Mouse (Mus musculus) bone marrow, adult 2 months (tissue): ENCODE measurements around the gene Plekha4.

ENCODE experiments used
- CTCF ChIP-seq: fragments of 200-500 bp; IDR thresholded peaks from 2 replicates; pipeline ENCODE4 v1.5.1; 2011; ENCODE audit warnings: low read length, control low read depth; ENCODE audit not compliant: control insufficient read depth, insufficient read depth
- POLR2A ChIP-seq: fragments of 200-500 bp; IDR thresholded peaks from 2 replicates; pipeline ENCODE4 v1.6.1; 2011; ENCODE audit warnings: low read depth, mild to moderate bottlenecking, control low read depth, low read length, borderline replicate concordance; ENCODE audit not compliant: control insufficient read depth

DNA sequence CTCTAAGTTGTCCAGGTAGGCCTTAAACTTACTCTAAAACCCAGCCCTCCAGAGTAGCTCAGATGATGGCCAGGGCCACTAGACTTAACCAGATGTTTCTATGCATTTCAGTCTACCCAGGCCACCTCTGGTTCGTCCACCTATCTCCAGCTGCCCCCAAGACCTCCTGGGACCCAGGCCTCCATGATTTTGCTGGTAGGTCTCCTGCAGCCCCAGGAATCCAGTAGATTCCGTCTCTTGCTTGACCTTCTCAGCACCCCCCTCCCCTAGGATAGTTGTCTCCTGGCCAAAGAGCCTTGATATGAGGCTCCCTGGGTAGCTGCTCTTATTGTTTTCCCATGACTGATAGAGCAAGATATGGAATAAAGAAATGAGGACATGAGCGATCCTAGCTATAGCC, 13.0 kb downstream of the Plekha4 start:
- TF ChIP-seq CTCF (no peak), POLR2A (no peak)
